Mouse (Mus musculus): Measurements from ENCODE around the gene Ahsg.

Gene Ahsg

GRCm38 (mm10) chr16:22888835-22889234 is 2.2 kb upstream of the Ahsg start:
- DNase-seq (ENCODE audit: low spot score): no peak

DNA sequence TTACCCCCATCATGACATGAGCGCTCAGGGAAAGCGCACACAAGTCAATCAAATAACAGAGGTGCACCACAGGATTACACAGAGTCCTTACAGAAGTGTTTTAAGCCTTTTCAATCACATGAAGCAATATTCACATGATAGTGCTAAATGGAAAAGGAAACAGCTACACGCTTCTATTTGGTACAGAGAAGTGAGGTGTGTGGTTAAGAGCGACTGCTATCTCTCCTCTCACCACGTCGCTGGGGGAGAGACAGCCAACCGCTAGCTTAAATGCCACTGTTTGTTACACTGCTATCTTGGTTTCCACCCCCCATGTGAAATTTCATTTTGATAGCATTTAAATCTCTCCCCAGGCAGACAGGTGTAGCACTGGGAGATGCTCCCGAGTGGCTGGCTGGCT is 1.4 kb upstream of the Ahsg start:
- no peak for DNase-seq (ENCODE audit: low spot score)

DNA sequence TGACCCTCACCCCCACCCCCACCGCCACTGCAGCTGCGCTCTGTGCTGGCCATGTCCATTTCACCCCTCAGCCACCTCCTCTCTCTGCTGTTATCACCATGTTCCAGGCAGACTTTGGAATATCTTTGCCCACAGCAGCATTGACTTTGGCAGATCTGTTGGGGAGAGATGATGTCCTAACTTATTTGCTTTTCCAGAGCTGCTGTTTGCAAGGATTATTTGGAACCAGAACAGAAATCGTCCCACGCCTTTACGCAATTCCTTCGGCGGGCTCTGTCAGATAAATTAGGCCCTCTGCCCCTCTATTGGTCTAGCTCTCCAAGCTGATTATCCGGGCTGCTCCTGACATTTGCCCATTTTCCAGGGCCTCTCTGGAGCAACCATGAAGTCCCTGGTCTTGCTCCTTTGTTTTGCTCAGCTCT is 667 bp downstream of the Ahsg start:
- no peak for DNase-seq (ENCODE audit: low spot score)

DNA sequence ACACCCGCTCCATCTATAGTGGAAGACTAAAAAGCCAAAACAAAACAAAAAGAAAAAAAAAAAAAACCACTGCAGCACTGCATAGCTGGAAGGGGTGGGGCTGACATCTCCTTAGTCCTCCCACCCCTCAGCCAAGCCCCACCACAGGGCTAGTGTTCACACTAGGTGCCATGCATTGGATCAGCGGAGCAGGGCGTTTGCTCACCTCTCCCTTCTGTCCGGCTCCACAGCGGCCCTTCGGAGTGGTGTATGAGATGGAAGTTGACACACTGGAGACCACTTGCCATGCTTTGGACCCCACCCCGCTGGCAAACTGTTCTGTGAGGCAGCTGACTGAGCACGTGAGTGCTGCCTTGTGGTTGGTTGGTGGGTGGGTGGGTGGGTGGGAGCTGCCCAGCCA is 3.0 kb downstream of the Ahsg start:
- DNase-seq (ENCODE audit: low spot score): no peak

GRCm38 (mm10) chr16:22896618-22897017 is 5.5 kb downstream of the Ahsg start:
- DNase-seq (ENCODE audit: low spot score): peak; percentile 66

GRCm38 (mm10) chr16:22899346-22899745 is 8.3 kb downstream of the Ahsg start:
- no peak for DNase-seq (ENCODE audit: low spot score)

DNA sequence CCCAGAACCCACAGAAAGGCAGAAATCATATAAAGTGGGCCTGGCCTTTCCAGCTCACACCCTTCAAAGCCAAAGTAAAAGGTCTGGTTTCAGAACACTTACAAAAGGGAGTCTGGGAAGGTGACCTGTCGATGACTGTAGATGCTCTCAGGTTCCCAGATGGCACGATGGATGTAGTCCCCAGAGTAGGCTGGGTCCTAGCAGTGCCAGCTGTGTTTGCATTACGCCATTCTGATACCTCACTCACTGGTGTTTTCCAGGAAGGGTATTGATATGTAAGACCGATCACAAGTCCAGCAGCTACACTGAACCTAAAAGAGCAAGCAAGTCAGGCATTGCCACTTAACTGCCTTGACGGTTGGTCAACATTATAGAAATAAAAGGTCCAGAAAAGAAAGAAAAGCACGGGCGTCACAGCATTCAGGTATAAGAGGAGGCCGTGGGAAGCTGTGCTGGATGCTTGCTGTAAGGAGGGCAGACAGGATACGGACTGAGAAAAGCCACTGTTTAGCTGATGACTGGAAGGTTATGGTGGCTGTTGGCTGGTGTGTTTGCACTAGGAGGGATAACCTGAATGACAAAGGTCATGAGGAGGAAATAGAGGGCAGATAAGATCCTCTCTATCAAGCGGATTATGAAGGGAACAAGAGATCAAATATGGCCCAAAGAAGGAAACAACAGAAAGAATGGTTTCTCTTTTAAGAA is 8.9 kb downstream of the Ahsg start:
- no peak for DNase-seq (ENCODE audit: low spot score)

DNA sequence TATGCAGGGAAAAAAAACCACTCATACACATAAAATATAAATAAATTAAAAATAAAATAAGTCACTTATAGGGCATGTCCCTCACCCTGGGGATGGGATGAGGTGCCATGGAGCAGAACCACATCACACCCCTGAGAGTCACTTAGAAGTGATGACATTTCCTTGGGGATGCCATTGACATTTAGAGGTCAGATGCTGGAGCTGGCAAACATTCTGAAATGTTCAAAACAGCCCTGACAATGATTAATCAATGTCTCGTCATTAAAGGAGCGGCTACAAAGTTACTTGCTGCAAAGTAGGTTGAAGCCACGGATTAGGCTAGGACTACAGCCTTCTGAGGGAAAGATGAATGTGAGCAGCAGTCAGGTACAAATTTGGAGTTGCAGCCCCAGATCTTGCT is 10.2 kb downstream of the Ahsg start:
- DNase-seq (ENCODE audit: low spot score): no peak

DNA sequence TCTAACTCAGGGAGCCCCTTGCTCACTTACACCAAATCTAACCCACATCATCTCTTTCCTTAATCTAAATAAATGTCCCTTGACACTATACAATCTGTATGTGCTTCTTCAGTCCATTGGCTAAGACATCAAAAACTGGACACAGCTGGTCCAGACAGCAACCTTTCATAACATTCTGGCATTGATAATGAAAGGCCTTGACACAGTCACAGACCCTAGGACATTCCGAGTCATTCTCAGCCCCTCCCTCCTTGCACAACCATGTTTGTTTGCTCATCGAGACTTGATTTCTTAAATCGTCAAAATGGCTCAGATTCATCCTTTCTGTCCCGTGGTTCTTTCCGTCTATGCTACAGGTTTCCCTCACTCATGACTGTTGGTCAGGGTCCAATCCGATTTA is 18.2 kb downstream of the Ahsg start:
- no peak for DNase-seq (ENCODE audit: low spot score)

DNA sequence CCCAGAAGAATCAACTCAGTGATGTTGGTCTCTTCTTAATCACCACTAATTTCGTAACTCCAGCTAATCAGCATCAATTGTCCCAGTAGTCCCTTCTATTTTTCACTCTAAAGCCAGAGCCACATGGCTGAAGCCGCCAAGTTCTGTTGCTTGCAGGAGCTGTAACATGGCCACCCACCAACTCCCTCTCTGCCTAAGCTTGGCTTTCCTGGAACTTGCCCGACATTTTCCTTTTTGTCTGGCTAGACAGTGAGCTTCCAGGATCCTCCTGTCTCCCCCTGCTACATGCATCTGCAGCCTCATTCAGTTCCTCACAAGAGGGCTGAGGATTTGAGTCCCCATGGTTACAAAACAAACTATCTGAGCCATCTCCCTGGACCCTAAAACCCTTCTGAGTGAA is 20.9 kb downstream of the Ahsg start:
- no peak for DNase-seq (ENCODE audit: low spot score)

GRCm38 (mm10) chr16:22912886-22913285 is 21.8 kb downstream of the Ahsg start:
- no peak for DNase-seq (ENCODE audit: low spot score)

- no peak for DNase-seq (ENCODE audit: low spot score)
These were observed 23.2 kb downstream of the Ahsg start for GRCm38 (mm10) chr16:22914276-22914675.

- DNase-seq (ENCODE audit: low spot score): no peak
These were observed 27.0 kb downstream of the Ahsg start, which contains the start of gene Fetub for GRCm38 (mm10) chr16:22918034-22918433. Fetub (plus strand) TSS chr16:22918334.

- no peak for DNase-seq (ENCODE audit: low spot score)
These were observed 27.7 kb downstream of the Ahsg start for GRCm38 (mm10) chr16:22918664-22919312.

DNA sequence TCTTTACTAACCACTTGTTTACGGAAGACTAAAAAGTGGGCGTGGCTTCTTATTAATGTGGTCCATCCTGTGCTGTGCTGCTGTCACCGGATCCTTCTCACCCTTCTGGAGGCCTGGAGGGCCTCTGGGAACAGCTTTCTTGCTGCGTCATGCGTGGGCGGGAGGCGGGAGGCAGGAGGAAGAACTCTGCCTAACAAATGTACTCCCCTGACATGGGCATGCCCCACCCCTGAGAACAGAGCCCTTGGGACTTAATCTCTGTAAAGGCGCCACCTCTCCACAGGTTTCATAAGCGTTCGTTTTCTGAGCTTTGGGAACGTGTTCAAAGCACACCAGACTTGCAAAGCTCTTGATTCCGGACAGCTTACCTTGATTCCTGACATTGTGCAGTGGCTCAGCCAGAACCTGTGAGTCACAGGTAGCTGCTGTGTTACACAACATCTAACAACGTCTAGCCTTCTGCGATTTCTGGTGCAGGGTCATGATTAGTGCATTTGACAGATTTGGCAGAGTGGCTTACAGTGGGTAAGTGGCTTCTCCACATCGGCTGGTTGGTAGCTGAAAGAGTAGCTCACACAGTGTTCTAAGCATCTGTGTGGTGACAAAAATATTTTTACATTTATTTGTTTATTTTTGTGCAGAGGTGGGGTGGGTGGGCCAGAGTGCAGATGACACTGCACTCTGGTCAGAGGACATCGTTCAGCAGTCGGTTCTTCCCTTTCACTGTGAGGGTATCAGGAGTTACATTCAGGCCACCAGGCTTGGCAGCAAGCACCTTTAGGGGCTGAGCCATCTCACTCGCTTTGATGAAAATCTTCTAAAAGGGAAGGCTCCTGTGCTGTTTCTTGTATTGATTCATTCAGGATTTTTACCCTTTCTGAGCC is 29.1 kb downstream of the Ahsg start:
- DNase-seq (ENCODE audit: low spot score): peak; percentile 31

GRCm38 (mm10) chr16:22921761-22922160 is 30.7 kb downstream of the Ahsg start:
- no peak for DNase-seq (ENCODE audit: low spot score)

- DNase-seq (ENCODE audit: low spot score): no peak
These were observed 31.4 kb downstream of the Ahsg start for GRCm38 (mm10) chr16:22922433-22922832.

- DNase-seq (ENCODE audit: low spot score): no peak
These were observed 38.5 kb downstream of the Ahsg start for GRCm38 (mm10) chr16:22929575-22929974.

- no peak for DNase-seq (ENCODE audit: low spot score)
These were observed 40.5 kb downstream of the Ahsg start for GRCm38 (mm10) chr16:22931431-22932200.

DNA sequence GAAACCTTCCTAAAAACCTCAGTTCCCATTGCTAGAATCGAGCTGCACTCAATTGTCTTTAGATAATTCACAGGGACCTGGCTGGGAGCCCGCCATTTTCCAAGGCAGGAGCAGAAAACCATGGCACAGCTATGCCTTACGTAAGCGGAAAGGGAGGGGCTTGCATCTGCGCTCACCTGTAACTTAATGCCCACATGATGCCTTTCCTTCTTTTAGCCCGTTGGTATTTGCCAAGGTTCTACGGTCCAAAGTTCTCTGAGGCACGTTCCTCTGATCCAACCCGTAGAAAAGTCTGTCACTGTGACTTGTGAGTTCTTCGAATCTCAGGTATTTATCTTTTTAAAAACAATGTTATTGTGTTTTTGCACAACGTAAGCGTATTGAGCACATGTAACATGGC is 46.6 kb downstream of the Ahsg start:
- DNase-seq (ENCODE audit: low spot score): no peak

GRCm38 (mm10) chr16:22938541-22938940 is 47.5 kb downstream of the Ahsg start:
- no peak for DNase-seq (ENCODE audit: low spot score)

GRCm38 (mm10) chr16:22939120-22939695 is 48.1 kb downstream of the Ahsg start:
- DNase-seq (ENCODE audit: low spot score): no peak

All from testis, postnatal 14 days (tissue).